Mouse (Mus musculus) lung, adult 2 months (tissue): ENCODE measurements around the gene Klhdc7b.

Source experiments
- CTCF ChIP-seq: fragments of 200-500 bp; IDR thresholded peaks from 2 replicates; pipeline ENCODE4 v1.5.1; 2011; ENCODE audit warnings: mild to moderate bottlenecking, low read length, control low read depth; ENCODE audit not compliant: insufficient read depth
- POLR2A ChIP-seq: fragments of 200-500 bp; IDR thresholded peaks from 2 replicates; pipeline ENCODE4 v1.6.1; 2011; ENCODE audit warnings: low read depth, mild to moderate bottlenecking, control low read depth, low read length, borderline replicate concordance; ENCODE audit errors: extremely low read depth

- TF ChIP-seq CTCF (no peak), POLR2A (no peak)
Observed at GRCm38 (mm10) chr15:89398146-89398545, 13.4 kb downstream of the Klhdc7b start.
